Mouse (Mus musculus) adrenal gland, postnatal 4 days (tissue): ENCODE data around the gene Nadsyn1. TPM values are rescaled to one million over a fixed set of nuclear protein-coding genes. Genes with fewer than 3 reads are reported as not detected.
A peak's percentile ranks its signal among the peaks of the same experiment; 100 is the strongest.

Experiments used
- DNase-seq, 2 experiments: peaks; one replicate each; pipeline ENCODE4 v3.0.0; 2021 to 2022; ENCODE audit warnings: low spot score in 2 of 2, mixed read lengths in 2 of 2
- total RNA-seq, 2 experiments: library from RNA; stranded (reverse); gene quantifications; 2 replicates each; pipeline ENCODE4 v1.2.3; 2021

Gene Nadsyn1
- total RNA-seq, 2 experiments from 2014 or later: 12.4 to 13.9 TPM

GRCm38 (mm10) chr7:143808909-143809308 lies 13.7 kb downstream of the Nadsyn1 start:
- DNase-seq: no peak

GRCm38 (mm10) chr7:143805199-143805624 lies 17.4 kb downstream of the Nadsyn1 start:
- DNase-seq: no peak

- DNase-seq: no peak
These were observed 21.2 kb downstream of the Nadsyn1 start for GRCm38 (mm10) chr7:143801195-143802065.

- DNase-seq: no peak
These were observed 21.9 kb downstream of the Nadsyn1 start for GRCm38 (mm10) chr7:143800770-143801169.

- no peak for DNase-seq
These were observed 23.9 kb downstream of the Nadsyn1 start for GRCm38 (mm10) chr7:143798783-143799182.

- no peak for DNase-seq
These were observed 29.5 kb downstream of the Nadsyn1 start for GRCm38 (mm10) chr7:143793121-143793520.

- DNase-seq: no peak
These were observed 30.2 kb downstream of the Nadsyn1 start for GRCm38 (mm10) chr7:143792336-143792985.

GRCm38 (mm10) chr7:143783996-143784829 lies 38.4 kb downstream of the Nadsyn1 start, which contains the start of gene Mrgpre:
Mrgpre (minus strand) TSS chr7:143784500.
- peak; percentile 38 to 60 for DNase-seq

GRCm38 (mm10) chr7:143783378-143783995 lies 39.2 kb downstream of the Nadsyn1 start:
- DNase-seq: no peak

GRCm38 (mm10) chr7:143777375-143777774 lies 45.3 kb downstream of the Nadsyn1 start:
- no peak for DNase-seq

GRCm38 (mm10) chr7:143776137-143776536 lies 46.5 kb downstream of the Nadsyn1 start:
- no peak for DNase-seq

- DNase-seq: no peak
These were observed 53.2 kb downstream of the Nadsyn1 start for GRCm38 (mm10) chr7:143769461-143769860.

GRCm38 (mm10) chr7:143768267-143768666 lies 54.4 kb downstream of the Nadsyn1 start:
- DNase-seq: no peak

GRCm38 (mm10) chr7:143766893-143767292 lies 55.8 kb downstream of the Nadsyn1 start, which contains the start of gene Mrgprg:
Mrgprg (minus strand) TSS chr7:143766993.
- no peak for DNase-seq

- DNase-seq: no peak
These were observed 57.6 kb downstream of the Nadsyn1 start for GRCm38 (mm10) chr7:143764876-143765530.

- DNase-seq: no peak
These were observed 58.9 kb downstream of the Nadsyn1 start for GRCm38 (mm10) chr7:143763794-143764193.

- no peak for DNase-seq
These were observed 63.7 kb downstream of the Nadsyn1 start for GRCm38 (mm10) chr7:143758956-143759355.

GRCm38 (mm10) chr7:143757696-143758095 lies 65.0 kb downstream of the Nadsyn1 start:
- DNase-seq: no peak

GRCm38 (mm10) chr7:143757027-143757390 lies 65.6 kb downstream of the Nadsyn1 start:
- DNase-seq: peak; percentile 32 to 57
